Mouse (Mus musculus) common myeloid progenitor, adult 5-6 weeks (primary cell): ENCODE data around the gene Lbx1. TPM values are rescaled to one million over a fixed set of nuclear protein-coding genes. Genes with fewer than 3 reads are reported as not detected.

Experiments used
- ATAC-seq: replicated peaks from 2 replicates; pipeline ENCODE4 v1.8.0; 2016; ENCODE audit warnings: low read depth, mild to moderate bottlenecking, moderate TSS enrichment, inconsistent platforms; ENCODE audit not compliant: poor library complexity, severe bottlenecking
- total RNA-seq: library from RNA; stranded (forward); fragments of 200-1000, 187-1606 nt; gene quantifications from 2 replicates; pipeline ENCODE4 v1.2.3, GENCODE M21; 2017

The Lbx1 gene
- not detected in 2 replicates for total RNA-seq

DNA sequence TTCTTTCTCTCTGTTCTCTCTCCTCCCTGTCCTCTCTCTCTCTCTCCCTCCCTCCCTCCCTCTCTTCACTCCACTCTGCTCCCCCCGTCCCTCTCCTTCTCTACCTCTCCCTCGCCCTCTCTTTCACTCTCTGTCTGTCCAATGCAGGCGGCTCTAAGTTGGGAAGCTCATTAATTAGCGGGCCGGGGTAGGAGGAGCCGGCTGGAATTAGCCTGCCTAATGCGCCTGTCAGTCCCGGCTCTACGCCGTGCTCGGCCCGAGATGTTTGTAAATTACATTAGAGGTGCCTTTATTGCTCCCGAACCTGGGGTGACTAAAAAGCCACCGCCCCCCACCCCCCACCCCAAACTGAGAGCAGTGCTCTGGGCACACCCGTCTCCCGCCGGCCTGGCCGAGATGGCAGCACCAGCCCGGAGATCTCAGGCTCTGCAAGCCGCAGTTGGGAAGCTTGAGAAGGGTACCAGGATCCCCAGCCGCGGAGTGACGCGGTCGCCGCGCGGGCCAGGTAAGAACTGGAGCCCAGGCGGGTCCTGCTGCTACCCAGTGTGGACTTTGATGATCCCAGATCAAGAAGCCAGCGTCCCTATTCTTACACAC is at the start of gene Lbx1:
Lbx1 (minus strand) TSS at position 47 of the 597 bp plus-strand sequence.
- ATAC-seq = no peak

DNA sequence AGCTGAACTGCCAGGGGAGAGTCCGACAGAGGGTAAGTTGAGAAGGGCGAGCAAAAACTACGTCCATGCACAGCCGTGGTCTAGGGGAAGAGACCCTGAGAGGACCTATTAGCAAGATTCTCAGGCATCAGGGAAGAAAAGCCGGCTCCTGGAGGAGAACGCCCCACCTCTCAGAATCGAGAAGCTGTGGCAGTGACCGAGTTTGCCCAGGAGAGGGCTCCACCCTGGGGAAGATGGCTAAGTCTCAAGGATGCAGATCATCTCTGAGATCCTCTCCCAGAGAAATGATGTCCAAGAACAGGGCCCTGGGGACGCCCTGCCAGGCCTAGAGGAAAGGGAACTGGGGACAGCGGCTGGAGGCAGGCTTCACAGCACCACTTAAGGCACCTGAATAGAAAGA is 47.7 kb upstream of the Lbx1 start:
- peak; percentile 69 for ATAC-seq

DNA sequence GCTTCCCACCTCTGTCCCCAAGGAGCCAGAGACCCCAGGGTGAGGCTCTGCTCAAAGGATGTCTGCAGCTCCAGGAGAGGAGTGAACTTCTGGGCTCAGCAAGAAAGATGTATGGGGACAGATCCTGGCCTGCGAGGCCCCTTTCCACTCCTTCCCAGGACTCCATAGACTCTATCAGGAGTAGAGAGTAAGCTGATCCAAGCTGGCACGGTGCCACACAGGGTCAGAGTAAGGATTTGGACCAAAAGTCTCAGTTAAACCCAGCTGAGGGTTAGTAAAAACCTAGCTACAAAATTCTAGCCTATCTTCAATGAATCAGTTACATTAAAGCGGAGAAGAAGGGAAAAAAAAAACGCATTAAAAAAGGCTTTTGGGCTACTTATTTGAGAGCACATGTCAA is 40.6 kb upstream of the Lbx1 start:
- ATAC-seq = no peak

DNA sequence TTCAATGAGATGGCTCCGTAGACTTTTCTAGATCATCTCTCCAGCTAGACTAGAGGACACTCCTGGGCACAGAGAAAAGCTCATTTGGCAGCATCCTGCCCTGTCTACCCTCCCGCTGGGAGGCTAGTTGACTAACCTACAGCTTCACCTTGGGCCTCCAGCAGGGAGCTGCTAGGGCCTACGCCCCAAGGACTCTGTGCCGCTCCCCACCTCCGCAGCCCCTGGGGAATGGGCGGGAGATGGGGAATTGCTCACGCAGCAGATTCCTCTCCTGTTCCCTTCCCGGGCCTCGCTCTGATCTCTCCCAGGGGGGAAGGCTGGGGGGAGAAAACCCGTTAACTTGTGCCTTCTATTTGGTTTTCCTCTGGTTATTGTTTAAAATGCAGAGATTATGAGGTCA is 36.4 kb upstream of the Lbx1 start:
- no peak for ATAC-seq

DNA sequence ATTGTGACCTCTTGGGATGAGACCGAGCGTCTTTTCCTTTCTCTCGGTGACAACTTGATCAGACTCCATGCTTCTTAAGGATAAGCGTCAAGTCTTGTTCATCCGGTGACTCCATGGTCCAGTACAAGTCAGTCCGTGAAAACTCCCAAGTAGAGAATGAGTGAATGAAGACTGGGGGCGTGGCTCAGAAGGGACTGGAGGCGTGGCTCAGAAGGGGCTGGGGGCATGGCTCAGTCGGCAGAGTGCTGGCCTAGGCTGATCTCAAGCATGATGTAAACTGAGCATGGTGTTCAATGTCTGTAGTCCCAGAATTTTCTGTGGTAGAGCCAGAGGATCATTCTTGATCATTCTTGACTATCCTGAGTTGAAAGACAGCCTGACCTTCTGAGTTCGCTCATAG is 27.4 kb upstream of the Lbx1 start:
- ATAC-seq = no peak

DNA sequence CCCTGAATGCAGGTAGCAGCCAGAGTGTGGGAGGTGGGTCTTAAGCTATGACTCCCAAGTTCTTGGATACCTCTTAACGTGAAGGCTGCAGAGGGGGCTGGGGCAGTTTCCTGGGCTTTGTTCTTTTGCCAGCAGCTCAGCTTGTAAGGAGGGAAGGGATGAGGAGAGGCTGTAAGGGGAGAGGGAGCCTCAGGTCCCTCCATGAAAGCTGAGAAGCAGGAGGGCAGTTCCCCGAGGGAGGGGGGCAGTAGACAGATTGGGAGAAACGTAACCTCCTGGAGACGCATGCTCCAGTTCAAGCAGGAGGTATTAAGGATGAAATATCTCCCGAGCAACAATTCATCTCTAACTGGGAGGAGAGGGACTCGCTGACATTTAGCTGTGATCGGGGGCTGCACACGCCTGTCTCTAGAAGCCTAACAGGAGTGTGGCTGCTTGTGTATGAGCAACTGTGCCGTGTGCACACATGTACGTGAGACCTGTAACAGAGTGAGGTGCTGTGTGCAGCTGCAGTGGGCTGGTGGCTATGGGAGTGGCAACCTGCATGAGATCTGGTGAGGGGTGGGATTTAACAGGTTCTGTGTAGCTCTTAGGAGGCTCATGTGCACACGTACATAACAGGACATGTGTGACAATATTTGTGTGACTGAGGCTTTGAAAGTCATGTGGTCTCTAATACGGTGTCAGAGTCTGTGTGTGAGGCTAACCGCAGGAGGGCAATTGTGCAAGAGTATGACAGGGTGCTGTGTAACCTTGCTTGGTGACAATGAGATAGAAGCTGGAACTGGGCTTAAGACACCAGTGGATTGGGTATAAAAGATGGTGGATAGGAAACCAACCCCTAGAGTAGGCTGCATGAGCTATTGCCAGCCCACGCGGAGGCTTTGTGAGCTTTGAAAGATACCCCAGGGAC is 22.1 kb upstream of the Lbx1 start:
- no peak for ATAC-seq

DNA sequence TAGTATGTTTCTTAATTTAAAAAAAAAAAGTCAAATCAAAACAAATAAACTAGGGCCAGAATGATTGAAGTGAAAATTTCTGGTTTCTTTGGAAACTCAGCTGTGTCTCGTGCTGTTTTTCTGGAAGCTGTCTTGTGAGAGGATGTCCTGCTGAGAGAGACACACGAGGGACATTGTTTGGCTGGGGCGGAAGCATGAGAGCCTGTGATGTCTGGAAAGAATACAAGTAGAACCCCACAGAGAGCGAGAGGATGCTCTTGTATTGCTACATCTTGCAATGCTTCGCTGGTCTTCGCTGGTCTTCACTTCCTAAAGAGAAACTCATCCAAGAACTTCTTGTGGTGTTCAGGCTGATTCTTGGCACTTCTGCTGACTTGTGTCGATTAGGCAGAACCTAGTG is 19.2 kb upstream of the Lbx1 start:
- no peak for ATAC-seq

DNA sequence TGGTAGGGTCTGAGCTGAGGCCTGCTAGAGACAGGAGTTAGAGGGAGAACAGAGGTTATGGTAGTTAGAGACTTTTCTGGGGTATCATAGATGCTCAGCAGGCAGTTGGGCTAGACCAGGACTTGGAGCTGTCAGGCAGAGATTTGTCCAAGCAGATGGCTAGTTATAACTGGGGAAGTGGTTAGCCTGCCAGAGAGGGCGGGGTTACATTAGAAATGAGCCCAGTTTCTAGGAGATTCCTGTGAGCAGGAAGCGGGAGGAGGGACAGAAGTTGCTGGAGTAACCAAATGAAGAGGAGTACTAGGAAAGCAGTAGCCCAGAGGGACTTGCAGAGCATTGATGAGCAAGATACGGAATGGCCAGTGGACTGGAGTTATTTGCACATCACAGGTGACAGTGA is 16.8 kb upstream of the Lbx1 start:
- no peak for ATAC-seq

DNA sequence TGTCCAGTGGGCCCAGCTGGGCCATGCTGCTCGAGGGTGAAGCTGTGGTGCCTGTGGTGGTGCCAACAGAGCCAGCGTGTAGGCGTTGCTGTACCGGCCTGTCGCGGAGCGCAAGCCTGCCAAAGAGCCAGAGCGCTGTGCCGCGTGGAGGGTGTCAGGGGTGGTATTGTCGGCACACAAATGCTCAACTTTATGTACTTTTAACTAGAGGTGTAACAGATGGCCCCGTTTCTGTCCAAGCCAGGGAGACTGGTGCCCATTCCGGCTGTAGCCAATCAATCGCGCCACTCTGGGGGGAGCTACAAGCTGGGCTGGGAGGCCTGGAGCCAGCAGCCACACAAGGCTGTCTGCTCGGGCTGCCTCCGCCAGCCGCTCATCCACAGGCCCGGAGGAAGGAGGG is 13.1 kb upstream of the Lbx1 start:
- ATAC-seq = no peak

DNA sequence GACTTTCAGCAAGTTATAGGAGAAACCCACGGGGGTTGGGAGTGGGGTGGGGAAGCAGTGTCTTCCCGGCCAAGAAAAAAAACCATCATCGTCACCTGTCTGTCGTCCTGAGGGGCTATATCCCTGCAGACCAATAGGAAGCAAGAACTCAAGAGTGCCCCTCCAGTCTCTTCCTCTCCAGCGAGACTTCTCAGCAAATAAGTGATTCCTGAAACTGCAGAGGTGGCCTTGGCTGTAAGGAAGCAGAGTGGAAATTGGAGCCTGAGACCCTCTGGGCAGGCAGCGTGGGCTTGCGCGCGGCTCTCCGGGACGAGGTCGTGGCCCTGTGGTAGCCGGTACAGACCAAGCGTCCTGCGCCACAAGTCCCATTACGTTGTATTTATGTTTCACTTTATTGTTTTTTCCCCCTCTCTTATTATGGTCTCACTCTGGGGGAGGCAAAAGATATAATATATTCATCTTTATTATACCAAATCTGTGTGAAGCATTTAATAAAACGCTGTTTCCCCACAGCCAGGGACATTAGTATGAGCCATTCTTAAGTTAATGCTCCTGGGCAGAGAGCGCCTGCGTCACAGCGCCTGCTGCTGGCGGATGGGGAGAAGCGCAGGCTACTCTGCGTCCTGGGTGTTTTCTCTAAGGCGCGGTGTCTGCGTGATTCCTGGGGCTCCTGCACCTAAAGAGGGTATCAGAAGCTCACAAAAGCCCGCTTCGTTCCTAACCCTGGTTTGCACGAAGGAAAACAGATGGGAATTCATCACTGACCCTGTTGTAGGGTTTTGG is 8.5 kb upstream of the Lbx1 start:
- ATAC-seq = peak; percentile 77

DNA sequence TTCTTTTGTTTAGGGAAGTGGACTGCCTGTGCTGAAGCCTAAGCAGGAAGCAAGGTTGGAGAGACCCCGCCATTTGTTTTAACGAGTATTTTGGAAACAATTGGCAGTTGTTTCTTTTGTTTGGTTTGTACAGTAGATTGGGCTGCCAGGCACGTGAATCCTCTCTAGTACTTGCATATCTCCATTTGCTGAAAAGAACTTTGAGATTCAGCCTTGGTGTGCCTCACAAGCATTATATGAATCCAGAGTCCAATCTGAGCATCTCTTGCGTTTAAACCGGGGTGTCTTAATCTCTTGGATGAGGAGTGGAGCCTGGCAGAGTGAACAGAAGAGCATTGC is 7.6 kb upstream of the Lbx1 start:
- ATAC-seq = no peak

DNA sequence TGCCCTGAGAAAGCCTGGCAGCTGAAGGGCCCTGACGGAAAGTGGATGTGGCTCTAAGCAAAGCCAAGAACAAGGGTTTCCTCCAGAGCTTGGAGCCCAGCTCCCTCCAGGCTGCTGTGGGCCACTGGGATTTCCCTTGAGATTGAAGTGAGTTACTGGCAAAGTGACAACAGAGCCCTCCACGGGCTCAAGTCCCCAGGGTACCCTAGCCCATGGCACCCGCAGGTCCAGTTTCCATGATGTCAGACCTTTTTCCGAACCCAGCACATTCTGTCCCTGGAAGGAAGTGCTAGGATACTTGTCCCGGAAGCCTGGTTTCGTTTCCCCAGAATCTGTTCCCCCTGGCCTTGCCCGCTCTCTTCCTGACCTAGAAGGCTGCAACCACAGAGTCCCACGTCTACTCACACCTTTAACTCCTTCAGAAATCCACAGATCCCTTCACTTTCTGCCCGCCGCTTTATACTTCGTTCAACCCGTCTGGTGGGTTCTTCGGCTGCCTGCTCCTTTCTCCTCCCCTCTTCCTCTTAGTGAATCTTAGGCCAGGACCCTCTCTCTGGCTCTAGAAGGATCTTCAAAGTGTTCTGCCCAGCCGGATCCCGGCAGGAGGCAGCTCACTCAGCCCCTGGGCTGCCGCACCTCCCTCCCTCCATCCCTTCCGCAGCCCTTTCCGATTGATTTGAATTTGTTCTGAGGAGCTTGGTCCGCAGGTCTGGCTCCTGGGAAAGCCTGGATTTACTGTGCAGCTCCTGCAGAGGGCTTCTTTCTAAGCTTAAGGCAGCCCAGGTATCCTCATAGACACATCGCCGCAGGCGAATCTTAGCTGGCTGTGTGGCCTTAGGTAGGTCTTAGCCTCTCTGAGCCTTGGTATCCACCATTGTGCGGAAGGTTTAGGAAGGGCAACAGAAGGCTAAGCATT is 7.0 kb upstream of the Lbx1 start:
- ATAC-seq = peak; percentile 24; the same call in 1 of the 2 replicates

DNA sequence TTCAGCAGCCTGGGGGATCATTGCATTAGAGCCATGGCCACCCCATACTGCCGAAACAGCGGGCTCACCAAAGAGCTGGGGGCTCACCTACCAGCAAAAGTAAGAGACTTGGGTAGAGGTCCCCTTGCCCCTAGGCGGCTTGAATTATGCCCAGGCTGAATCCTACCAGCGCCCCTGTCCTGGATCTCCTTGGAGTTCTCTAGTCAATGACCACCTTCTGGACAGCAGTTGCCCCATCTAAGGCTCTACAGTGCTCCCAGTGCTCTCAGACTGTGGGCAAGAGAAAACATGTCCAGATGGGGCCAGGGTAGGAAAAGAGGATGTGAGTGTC is 6.4 kb upstream of the Lbx1 start:
- ATAC-seq = no peak

DNA sequence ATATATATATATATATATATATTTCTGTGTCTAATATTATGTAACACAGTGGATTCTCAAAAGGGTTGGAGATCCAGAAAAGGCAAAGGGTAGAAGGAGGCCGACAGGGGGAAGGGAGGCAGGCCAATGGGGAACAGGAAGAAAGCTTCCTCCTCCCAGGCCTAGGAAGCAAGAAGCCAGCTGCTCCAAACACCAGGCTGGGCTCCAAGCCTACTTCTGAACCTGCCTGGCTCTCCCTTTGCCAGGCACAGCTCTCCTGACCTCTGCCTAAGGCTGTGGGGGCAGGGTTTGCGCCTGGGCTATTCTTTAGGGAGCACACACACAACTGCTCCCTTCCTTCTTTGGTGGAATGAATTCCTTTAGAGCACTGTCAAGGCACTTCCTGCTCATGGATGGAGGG is 4.4 kb upstream of the Lbx1 start:
- no peak for ATAC-seq

DNA sequence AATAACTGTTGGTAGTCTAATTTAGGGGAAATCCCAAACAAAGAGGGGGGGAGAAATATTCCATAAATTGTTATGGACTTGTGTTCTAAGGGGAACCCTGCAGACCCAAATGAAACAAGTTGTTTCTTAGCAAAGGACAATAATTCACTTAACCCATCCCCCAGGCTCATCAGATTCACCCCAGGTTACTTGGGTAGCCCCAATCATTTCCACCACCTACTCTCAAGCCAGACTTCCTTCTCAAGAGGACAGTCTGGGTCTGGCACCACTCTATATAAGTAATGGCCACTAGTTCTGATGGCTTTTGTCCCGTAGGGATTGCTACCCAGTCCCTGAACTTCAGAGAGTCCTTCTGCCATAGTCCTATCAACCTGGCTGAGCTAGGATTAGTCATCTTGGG is 3.6 kb upstream of the Lbx1 start:
- ATAC-seq = no peak

DNA sequence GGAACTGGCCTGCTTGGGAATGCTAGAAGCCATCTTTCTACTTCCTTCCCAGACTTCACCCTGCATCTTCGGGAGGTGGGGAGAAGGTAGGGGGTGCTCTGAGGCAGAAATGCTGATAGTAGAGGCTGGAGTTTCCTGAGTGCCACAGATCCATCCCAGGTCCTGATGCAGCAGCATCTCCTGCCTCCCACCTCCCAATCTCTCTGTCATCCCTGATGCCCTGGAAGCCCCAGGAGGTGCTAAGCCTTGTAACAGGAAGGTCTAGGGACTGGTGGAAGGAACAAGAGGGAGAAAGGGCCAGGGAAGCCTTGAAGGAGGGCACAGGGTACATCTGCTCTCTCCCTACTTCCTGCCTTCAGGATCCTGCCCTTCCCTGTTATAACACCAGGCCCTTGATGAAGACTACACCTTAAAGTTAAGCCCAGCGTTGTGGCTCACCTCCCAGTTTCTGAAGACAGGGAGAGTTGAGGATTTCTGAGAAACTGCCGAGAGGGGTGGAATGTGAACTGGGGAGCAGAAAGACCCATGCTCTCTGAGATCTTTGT is 2.1 kb upstream of the Lbx1 start:
- no peak for ATAC-seq

DNA sequence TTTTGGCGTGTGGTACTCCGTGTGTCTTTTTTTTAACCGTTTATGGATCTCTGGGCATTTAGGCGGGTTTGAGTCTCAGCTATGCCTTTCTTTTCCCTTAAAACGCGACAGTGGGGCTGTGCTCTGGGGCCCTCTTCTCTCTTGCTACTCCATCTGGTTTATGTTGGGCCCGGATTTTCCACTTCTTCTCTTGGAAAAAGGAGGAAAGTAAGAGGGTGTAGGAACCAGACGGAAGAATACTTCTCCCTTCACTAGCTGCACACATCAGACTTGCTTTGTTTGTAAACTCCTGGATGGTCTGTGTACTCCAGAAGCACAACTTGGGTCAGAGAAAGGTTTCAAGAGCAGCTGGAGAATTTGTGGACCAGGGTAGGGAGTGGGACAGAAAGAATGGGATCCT is 1.5 kb upstream of the Lbx1 start:
- ATAC-seq = no peak

DNA sequence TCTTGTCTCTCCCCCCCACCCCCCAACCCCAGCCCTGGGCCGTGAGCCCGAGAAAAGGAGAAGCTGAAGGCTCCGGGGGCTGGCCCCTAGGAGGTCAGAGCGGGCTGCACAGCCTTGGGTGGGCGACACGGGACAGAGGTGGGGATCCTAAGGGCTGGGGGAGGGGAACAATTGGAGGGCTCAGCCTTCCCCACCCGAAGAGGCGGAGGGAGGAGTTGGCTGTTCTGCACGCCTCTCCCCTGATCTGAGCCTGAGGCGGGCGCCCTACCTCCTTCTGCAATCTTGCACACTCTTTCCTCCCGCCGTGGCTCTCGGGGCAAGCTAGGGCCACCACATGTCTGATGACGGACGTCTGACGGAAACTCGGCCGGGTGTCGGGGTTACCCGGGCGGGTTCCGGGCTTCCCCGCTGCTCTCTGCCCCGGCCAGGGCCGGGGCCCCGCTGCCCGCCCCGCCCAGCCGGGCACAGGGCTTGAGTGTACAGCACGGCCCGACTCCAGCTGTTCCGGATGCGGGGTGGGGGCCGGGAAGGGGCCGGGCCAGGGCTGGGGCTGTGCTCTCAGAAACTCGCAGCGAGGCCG is 841 bp upstream of the Lbx1 start:
- peak; percentile 66 for ATAC-seq

DNA sequence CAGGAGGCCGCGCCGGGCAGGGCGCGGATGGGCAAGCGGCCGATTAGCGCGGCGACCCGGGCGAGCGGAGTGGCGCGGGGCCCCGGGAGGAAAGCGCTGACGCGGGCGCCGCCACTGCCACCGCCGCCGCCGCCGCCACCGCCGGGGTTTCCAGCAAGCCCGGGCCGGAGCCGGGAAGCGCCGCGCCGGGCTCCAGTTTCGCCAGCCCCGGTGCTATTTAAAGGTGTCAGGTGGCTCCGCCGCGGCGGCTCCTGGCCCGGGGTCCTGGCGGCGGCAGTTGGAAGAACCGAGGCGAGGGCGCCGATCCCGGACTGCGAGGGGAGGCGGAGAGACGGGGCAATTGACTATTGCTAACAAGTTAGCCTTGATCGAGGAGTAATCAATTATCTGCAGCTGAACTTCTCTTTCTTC is 276 bp downstream of the Lbx1 start:
- no peak for ATAC-seq
